Mouse (Mus musculus): Measurements from ENCODE around the gene Asic2. TPM values are rescaled to one million over a fixed set of nuclear protein-coding genes. Genes with fewer than 3 reads are reported as not detected.

The Asic2 gene
- total RNA-seq, 2 experiments from 2014 or later, result not detected

DNA sequence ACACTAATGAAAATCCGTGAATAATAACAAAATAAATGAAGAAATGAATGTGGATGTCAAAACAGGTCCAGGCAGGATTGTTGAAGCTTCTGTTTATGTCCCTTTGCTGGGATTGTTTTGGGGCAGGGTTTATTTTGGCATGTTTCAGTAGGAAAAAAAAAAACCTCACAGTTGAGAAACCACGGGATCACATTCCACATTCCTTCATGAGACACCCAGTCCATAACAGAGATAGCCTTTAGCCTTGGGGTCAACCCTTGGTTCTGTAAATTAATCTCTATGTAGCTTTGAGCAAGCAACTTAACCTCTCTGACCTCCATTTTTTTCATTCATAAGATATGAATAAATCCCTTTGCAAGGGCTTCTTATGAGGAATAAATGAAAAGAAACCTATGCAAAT, 127.3 kb downstream of the Asic2 start:
- DNase-seq, result no peak

DNA sequence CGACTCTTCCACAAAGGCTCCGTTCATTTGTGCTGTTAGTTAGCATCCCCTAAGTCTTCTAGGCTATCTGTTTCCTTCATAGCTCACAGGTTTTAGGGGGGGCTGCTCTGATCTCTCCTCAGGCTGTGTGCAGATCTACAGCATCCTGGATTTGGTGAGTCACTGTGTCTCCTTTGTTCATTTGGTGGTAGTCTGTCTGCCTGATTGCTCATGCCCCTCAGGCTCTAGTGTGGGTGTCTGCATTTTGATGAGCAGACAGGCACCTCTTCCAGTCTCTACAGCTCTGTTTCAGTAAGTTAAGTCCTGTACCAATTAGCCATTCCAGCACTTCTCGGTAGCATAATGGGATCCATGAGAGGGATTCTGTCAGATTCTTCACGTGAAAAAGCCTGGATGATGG, 129.8 kb downstream of the Asic2 start:
- DNase-seq, result no peak

GRCm38 (mm10) chr11:81832381-81832780, 135.9 kb downstream of the Asic2 start:
- no peak for DNase-seq

- DNase-seq, result no peak
Observed at GRCm38 (mm10) chr11:81816531-81816930, 151.7 kb downstream of the Asic2 start.

GRCm38 (mm10) chr11:81814816-81815215, 153.4 kb downstream of the Asic2 start:
- no peak for DNase-seq

GRCm38 (mm10) chr11:81806905-81807659, 161.2 kb downstream of the Asic2 start:
- DNase-seq, result no peak

DNA sequence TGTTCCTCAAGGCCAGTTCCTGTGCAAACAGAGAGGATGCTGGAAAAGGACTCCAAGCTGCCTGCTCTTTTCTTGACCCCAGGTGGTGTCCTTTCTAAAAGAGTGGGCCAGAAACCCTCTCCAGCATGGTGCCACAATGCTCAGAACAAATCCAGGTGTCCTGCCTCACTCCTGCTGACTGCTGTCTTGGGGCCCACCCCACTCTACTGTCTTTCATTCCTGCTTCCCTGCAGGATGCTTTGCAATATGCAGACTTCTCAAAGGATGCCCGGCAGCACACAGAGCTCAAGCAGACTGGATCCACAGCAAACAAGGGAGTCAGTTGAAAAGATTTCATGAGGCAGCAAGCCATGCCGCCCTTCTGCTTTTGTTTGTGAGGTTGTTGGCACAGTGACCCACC, 164.7 kb downstream of the Asic2 start:
- no peak for DNase-seq

DNA sequence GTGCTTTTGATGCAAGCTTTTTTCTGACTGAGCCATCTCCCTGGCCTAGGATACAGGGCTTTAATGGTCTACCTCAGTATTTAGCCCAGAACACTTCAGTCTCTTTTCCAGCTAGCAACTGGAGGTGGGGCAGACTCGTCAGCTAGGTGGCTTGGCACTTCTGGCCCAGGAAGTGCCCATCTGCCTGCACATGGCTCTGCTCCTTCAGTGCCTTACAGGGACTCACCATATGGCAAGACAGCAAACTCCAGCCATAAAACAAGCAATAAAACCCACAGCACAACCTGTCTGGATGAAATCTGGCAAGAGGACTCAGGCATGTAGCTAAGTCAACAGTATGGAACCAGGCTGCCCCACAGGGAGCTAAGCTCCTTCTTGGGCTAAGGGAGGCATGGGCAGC, 165.6 kb downstream of the Asic2 start:
- DNase-seq, result no peak

- no peak for DNase-seq
Observed at GRCm38 (mm10) chr11:81800899-81801298, 167.4 kb downstream of the Asic2 start.

DNA sequence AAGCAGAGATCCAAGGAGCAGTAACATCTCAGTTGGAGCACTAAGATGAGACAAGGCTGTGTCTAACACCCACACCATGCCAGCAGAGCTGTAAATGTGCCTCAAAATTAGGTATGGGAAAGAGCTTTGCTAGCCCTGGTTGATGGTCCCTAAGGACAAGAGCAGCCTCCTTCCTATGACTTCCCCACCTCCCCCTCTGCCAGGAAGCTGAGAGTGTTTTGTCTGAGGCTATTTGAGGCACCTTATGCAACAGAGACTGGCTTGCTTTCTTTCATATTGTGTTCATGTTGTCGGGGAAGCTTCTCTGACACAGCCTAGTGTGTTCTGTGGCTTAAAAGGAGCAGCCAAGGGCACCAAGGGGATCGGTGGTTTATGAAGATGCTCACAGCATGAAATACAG, 174.7 kb downstream of the Asic2 start:
- DNase-seq, result no peak

GRCm38 (mm10) chr11:81791579-81791978, 176.7 kb downstream of the Asic2 start:
- DNase-seq, result no peak

DNA sequence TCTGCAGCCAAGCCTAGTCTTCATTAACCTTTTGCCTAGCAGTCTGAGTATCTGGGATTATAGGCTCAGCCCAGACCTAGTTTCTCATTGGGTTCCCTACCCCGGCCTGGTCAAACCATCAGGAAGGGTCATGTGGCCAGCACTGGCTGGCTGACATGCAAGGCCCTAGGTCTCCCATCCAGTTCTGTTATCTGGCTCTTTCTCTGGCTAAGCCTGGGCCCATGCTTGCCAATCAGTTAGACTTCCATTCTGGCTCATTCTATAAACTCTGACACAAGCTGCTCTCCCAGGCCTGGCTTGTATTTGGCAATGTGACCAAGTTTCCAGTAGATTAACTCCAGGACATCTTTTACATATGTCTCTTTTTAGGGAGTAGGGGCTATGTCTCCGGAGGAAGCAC, 187.7 kb downstream of the Asic2 start:
- DNase-seq, result no peak

DNA sequence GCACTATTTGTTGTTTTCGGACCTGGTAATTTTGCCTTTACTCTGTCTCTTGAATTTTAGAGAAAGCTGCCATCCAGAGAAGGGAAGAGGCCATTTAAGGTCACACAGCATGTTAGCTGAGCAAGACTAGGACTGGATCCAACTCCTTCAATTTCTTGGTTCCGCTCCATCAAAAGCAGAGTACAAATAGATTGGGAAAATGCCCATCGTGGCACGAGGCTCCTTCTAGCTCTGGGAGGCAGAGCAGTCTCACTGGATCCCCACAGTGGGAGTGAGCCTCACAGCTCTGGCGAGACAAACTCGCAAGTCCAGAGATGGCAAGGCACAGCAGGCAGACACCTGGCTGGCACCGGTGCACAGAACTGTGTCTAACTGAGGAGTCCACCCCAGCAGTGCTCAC, 188.4 kb downstream of the Asic2 start:
- peak; percentile 33 for DNase-seq

DNA sequence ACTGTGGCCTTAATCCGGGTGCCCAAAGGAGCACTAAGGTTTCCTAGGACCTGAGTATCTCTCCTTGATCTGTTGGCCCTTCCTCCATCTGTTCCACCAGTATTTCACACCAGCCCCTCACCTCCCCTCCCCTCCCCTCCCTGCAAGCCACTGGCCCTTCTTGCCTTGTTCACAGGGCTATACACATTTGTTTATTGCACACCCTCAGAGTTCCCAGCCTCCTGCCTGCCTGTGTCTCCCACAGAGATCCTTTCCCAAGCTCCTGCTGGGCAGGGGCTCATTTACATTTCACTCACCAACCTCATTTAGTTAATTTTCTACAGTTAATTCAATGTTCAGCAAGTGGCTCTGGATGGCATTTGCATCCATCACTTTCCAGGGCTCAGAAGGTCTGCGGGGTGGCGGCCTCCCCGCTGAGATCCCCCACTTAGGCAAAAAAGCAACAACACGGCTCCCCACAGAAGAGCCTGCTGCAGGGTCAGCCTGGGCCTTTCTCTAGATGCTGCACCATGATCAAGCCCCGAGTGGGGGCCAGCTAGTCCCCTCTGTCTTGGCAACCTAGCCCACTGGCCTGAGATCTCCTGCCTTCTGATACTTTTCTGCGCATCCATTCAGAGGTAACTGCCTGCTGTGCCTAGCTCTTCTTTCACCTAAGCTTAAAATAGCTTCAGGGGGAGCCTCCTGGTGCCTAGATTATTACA, 196.9 kb downstream of the Asic2 start:
- no peak for DNase-seq

- no peak for DNase-seq
Observed at GRCm38 (mm10) chr11:81769691-81770260, 198.5 kb downstream of the Asic2 start.

- no peak for DNase-seq
Observed at GRCm38 (mm10) chr11:81768305-81768704, 200.0 kb downstream of the Asic2 start.

DNA sequence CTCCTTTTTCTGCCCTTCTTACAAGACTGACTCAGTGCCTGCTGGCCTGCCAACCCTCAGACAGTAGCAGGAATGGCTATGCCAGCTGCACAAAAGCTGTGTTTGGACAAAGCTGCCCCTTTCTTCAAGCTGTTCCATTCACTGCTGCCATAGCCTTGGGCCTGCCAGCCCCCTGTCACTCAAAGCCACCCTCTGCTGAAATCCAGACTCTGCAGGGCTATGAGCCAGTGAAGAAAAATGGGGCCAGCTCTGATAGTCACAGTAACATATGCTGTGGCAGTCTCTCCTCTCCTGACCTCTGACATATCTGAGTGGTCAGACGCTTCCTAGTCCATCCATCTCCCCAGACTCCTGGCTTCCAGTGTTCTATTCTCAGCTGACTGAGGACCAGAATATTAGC, 200.5 kb downstream of the Asic2 start:
- DNase-seq, result peak; percentile 12

DNA sequence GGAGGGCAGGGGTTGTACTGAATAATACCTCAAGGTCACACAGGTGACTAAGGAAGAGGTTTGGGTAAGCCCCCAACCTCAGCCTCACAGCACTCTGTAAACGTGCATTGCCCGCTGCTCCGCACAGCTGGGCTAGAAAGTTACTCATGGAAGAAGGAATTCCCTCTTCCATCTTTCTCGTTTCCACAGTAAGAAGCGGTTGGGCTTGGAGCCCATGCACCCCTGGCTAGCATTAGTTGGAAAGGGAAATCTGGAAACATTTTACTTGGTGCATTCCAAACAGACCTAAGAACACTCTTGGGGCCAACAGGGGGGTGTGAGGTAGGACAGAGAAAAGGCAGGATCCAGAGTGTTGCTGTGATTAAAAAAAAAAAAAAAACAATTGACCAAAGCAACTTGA, 203.0 kb downstream of the Asic2 start:
- DNase-seq, result no peak

- DNase-seq, result no peak
Observed at GRCm38 (mm10) chr11:81764778-81765177, 203.5 kb downstream of the Asic2 start.

- DNase-seq, result no peak
Observed at GRCm38 (mm10) chr11:81757221-81757620, 211.0 kb downstream of the Asic2 start.

GRCm38 (mm10) chr11:81750876-81751275, 217.4 kb downstream of the Asic2 start:
- DNase-seq, result no peak

DNA sequence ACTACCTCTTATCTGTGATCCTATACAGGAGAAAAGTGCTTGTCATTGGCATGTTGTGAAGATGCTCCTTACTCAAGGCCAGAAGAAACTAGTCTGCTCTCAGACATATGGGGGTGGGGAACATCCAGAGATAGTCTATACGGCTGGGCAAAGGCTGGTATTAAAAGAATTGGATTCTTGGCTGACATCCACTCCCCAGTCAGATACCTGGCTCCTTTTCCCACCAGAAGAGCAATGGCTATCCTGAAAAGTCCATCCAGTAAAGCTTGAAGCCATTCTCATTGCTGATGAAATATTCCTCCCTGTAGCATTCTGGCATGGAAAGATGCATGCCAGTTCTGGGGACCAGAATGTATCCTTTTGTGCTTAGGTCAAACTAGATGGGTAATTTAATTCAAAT, 218.2 kb downstream of the Asic2 start:
- no peak for DNase-seq

DNA sequence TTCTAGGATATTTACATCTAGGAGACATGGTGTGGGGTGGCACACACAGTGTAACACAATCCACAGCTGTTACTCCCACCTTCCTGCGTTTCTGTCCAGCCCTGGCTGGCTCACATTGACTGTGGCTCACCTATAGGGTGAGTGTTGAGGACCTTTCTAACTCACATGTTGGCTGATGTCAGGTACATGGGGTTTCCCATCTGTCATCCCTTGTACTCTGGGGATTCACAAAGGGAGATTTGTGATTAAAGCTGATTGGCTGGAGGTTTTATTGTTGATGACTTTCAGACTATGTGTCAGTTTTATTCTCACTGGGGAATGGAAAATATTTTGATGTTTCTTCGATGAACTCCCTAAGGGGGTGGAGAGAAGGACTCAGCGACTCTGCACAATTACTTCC, 229.3 kb downstream of the Asic2 start:
- DNase-seq, result no peak

DNA sequence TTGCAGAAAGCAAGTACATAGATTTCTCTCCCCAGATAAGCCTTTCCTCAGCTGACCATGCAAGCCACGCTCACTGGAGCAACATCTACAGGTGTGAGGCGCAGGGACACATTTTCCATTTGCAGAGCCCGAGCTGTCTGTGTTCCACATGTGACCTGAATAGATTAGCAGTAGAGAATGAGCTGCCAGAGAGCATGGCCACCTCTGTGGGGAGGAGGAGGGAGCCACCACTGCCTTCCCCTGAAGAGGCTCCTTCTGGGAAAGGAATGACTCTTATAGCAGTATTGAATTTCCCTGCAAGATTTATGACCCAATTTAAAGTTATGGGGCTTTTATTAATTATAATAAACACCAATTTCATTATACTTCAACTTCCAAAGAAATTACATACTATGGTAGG, 230.5 kb downstream of the Asic2 start:
- DNase-seq, result no peak

Data from gastrocnemius, postnatal 25 days (tissue).